Mouse (Mus musculus): ENCODE measurements around the gene Defb25. TPM values are rescaled to one million over a fixed set of nuclear protein-coding genes. Genes with fewer than 3 reads are reported as not detected.
"Not testable (repeated sequence)": the region's sequence is repeated elsewhere in the genome, so short reads cannot be mapped to it uniquely, and the experiment has no call there.

The Defb25 gene
- not detected in 2 replicates for polyA plus RNA-seq (2014; fragmentation: Nextera tagmentation; extraction: Ambion mirVana)

GRCm38 (mm10) chr2:152622953-152623352 lies at the start of gene Defb25:
TSS of gene Defb25 (minus strand) at chr2:152623053.
- DNase-seq (ENCODE audit: low spot score) (no peak), ATAC-seq (ENCODE audit: insufficient read depth, low FRiP score, low TSS enrichment) (no peak)
- no peaks in the 10 kb centered on the region for H3K36me3 ChIP-seq (ENCODE audit: control insufficient read depth, insufficient read depth, low read length)
- H3K9me3 ChIP-seq (ENCODE audit: control insufficient read depth, low read length) = no peaks in the 10 kb centered on the region
- no peak within 1 kb of the TSS for H3K27ac ChIP-seq (ENCODE audit: low read depth, low read length)
- H3K4me3 ChIP-seq (ENCODE audit: low read depth, low read length) = no peak within 1 kb of the TSS
- H3K27me3 ChIP-seq (ENCODE audit: control insufficient read depth, insufficient read depth, low read length) = peaks cover 24% of the 10 kb centered on the region
- WGBS = 84% methylated on average over 7 of the region's 7 CpGs
- no peak within 1 kb of the TSS for H3K4me2 ChIP-seq (ENCODE audit: low read depth)
- H3K4me1 ChIP-seq (ENCODE audit: control insufficient read depth, insufficient read depth, low read length) = peaks cover 5% of the 10 kb centered on the region; the same call in 1 of the 2 replicates
- no peak within 1 kb of the TSS for H3K9ac ChIP-seq (ENCODE audit: low read length)

- Histone ChIP-seq H3K4me2 (ENCODE audit: low read depth) (peak overlapping the region; percentile 0; the same call in 1 of the 2 replicates), H3K4me1 (ENCODE audit: control insufficient read depth, insufficient read depth, low read length) (peaks cover 12% of the 10 kb centered on the region; the same call in 1 of the 2 replicates), H3K36me3 (ENCODE audit: control insufficient read depth, insufficient read depth, low read length) (no peaks in the 10 kb centered on the region), H3K9ac (ENCODE audit: low read length) (no peak overlapping the region), H3K27ac (ENCODE audit: low read depth, low read length) (no peak overlapping the region), H3K9me3 (ENCODE audit: control insufficient read depth, low read length) (no peaks in the 10 kb centered on the region), H3K4me3 (ENCODE audit: low read depth, low read length) (no peak overlapping the region), H3K27me3 (ENCODE audit: control insufficient read depth, insufficient read depth, low read length) (no peaks in the 10 kb centered on the region)
- ATAC-seq (ENCODE audit: insufficient read depth, low FRiP score, low TSS enrichment) (no peak), DNase-seq (ENCODE audit: low spot score) (no peak)
- WGBS = 84% methylated on average over 12 of the region's 12 CpGs
These were observed 49.3 kb upstream of the Defb25 start for GRCm38 (mm10) chr2:152672166-152672565.

DNA sequence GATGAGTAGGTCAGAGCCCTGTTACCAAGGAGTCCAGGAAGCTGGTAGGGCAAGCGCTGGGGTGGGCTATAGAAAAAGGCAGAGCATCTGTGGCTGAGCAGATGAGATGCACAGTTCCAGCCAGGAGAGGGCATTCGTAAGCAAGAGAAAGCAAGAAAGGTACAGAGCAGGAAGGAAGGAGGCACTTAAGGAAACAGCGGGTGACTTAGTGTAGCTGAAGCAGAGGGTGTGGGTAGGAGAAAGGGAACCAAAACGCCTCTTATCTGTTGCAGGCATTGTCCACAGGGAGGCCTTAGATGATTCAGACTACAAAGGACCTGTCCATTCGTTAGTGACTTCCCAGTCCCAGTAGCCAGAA lies 48.8 kb upstream of the Defb25 start:
- H3K4me2 ChIP-seq (ENCODE audit: low read depth) = peak overlapping the region; percentile 78
- H3K36me3 ChIP-seq (ENCODE audit: control insufficient read depth, insufficient read depth, low read length) = no peaks in the 10 kb centered on the region
- 53% methylated on average over 5 of the region's 5 CpGs for WGBS
- H3K4me3 ChIP-seq (ENCODE audit: low read depth, low read length) = peak overlapping the region; percentile 98
- DNase-seq (ENCODE audit: low spot score) = no peak
- no peaks in the 10 kb centered on the region for H3K9me3 ChIP-seq (ENCODE audit: control insufficient read depth, low read length)
- H3K27me3 ChIP-seq (ENCODE audit: control insufficient read depth, insufficient read depth, low read length) = no peaks in the 10 kb centered on the region
- H3K27ac ChIP-seq (ENCODE audit: low read depth, low read length) = no peak overlapping the region
- no peak for ATAC-seq (ENCODE audit: insufficient read depth, low FRiP score, low TSS enrichment)
- H3K9ac ChIP-seq (ENCODE audit: low read length) = no peak overlapping the region
- peaks cover 12% of the 10 kb centered on the region; the same call in 1 of the 2 replicates for H3K4me1 ChIP-seq (ENCODE audit: control insufficient read depth, insufficient read depth, low read length)

- Histone ChIP-seq H3K4me1 (ENCODE audit: control insufficient read depth, insufficient read depth, low read length) (peaks cover 12% of the 10 kb centered on the region; the same call in 1 of the 2 replicates), H3K36me3 (ENCODE audit: control insufficient read depth, insufficient read depth, low read length) (no peaks in the 10 kb centered on the region), H3K9ac (ENCODE audit: low read length) (peak overlapping the region; percentile 98), H3K27me3 (ENCODE audit: control insufficient read depth, insufficient read depth, low read length) (no peaks in the 10 kb centered on the region), H3K9me3 (ENCODE audit: control insufficient read depth, low read length) (no peaks in the 10 kb centered on the region), H3K4me3 (ENCODE audit: low read depth, low read length) (peak overlapping the region; percentile 98), H3K27ac (ENCODE audit: low read depth, low read length) (0 out of 2 replicates have a peak overlapping the region, but pooled peaks have one; percentile 94), H3K4me2 (ENCODE audit: low read depth) (peak overlapping the region; percentile 78)
- DNase-seq (ENCODE audit: low spot score) (no peak), ATAC-seq (ENCODE audit: insufficient read depth, low FRiP score, low TSS enrichment) (no peak)
- WGBS = 72% methylated on average over 9 of the region's 9 CpGs
These were observed 48.3 kb upstream of the Defb25 start for GRCm38 (mm10) chr2:152670983-152671641.

- ATAC-seq (ENCODE audit: insufficient read depth, low FRiP score, low TSS enrichment) (peak; percentile 71), DNase-seq (ENCODE audit: low spot score) (peak; percentile 77)
- Histone ChIP-seq H3K4me3 (ENCODE audit: low read depth, low read length) (peak overlapping the region; percentile 98), H3K27me3 (ENCODE audit: control insufficient read depth, insufficient read depth, low read length) (no peaks in the 10 kb centered on the region), H3K9ac (ENCODE audit: low read length) (peak overlapping the region; percentile 98), H3K9me3 (ENCODE audit: control insufficient read depth, low read length) (no peaks in the 10 kb centered on the region), H3K4me2 (ENCODE audit: low read depth) (peak overlapping the region; percentile 78), H3K36me3 (ENCODE audit: control insufficient read depth, insufficient read depth, low read length) (no peaks in the 10 kb centered on the region), H3K4me1 (ENCODE audit: control insufficient read depth, insufficient read depth, low read length) (peaks cover 12% of the 10 kb centered on the region; the same call in 1 of the 2 replicates), H3K27ac (ENCODE audit: low read depth, low read length) (peak overlapping the region; percentile 94)
- under 1% methylated on average over 46 of the region's 46 CpGs for WGBS
These were observed 47.0 kb upstream of the Defb25 start for GRCm38 (mm10) chr2:152669639-152670484.

DNA sequence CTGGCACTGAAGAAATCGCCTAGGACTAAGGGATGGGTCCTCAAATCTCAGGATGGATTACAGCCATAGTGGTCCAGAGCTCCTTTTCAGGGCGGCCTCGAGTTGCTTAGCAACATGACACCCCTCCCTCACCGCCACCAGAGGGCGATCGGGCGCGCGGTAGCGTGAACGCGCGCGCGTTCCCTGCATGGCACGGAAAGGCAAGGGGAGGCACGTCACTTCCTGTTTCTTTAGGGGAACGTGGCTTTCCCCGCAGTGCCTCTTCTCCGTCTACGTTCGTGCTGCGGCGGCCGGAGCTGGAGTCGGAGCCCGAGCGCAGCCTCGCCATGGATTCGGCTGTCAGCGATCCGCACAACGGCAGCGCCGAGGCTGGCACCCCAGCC lies 46.4 kb upstream of the Defb25 start, which contains the start of gene H13:
Gene H13, plus strand, starts transcription at position 206 of the 383 bp plus-strand sequence.
- no peaks in the 10 kb centered on the region for H3K9me3 ChIP-seq (ENCODE audit: control insufficient read depth, low read length)
- no peaks in the 10 kb centered on the region for H3K27me3 ChIP-seq (ENCODE audit: control insufficient read depth, insufficient read depth, low read length)
- peak within 1 kb of the TSS; percentile 78 for H3K4me2 ChIP-seq (ENCODE audit: low read depth)
- peak within 1 kb of the TSS; percentile 98 for H3K9ac ChIP-seq (ENCODE audit: low read length)
- H3K4me3 ChIP-seq (ENCODE audit: low read depth, low read length) = peak within 1 kb of the TSS; percentile 98
- WGBS = 0% methylated on average over 24 of the region's 35 CpGs
- ATAC-seq (ENCODE audit: insufficient read depth, low FRiP score, low TSS enrichment) (peak; percentile 80), DNase-seq (ENCODE audit: low spot score) (peak; percentile 97)
- no peaks in the 10 kb centered on the region for H3K36me3 ChIP-seq (ENCODE audit: control insufficient read depth, insufficient read depth, low read length)
- peaks cover 12% of the 10 kb centered on the region; the same call in 1 of the 2 replicates for H3K4me1 ChIP-seq (ENCODE audit: control insufficient read depth, insufficient read depth, low read length)
- peak within 1 kb of the TSS; percentile 94 for H3K27ac ChIP-seq (ENCODE audit: low read depth, low read length)

DNA sequence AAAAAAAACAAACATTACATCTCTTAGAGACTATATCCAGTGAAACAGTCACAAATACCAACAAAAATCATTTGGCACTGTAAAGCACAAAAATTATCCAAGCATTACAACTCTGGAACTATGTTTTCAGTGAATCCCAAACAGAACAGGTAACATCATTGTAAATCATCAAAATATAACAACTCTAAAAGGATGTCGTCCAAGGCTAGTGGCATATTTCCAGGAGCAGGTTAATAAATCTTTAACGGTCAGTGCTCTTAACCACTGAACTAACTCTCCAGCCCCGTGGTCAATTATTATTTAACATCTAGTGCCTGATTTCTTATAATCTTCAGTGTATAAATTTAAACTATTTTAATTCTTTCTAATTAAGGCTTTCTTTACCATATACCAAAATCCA lies 43.3 kb upstream of the Defb25 start:
- H3K9me3 ChIP-seq (ENCODE audit: control insufficient read depth, low read length); DNase-seq (ENCODE audit: low spot score): not testable (repeated sequence)
- WGBS = 77% methylated on average over 3 of the region's 3 CpGs

DNA sequence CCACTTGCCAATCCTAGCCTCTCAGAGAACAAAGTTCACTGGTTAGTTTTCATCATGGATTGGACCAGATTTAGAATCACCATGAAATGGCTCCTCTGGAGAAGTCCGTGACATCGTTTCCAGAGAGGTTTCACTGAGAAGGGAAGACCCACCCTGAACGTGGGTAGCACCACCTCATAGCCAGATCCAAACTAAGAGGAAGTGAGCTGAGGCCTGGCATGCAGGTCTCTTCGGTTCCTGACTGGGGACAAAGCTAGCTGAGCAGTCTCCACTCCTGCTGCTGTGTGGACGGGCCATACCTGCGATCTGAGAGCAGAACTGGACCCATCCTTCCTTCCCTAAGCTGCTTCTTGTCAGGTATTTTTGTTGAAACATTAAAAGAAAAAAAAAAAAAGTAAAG lies 38.3 kb upstream of the Defb25 start:
- Histone ChIP-seq H3K4me1 (ENCODE audit: control insufficient read depth, insufficient read depth, low read length) (no peaks in the 10 kb centered on the region), H3K27ac (ENCODE audit: low read depth, low read length) (no peak overlapping the region), H3K27me3 (ENCODE audit: control insufficient read depth, insufficient read depth, low read length) (no peaks in the 10 kb centered on the region), H3K9ac (ENCODE audit: low read length) (no peak overlapping the region), H3K4me2 (ENCODE audit: low read depth) (no peak overlapping the region), H3K4me3 (ENCODE audit: low read depth, low read length) (no peak overlapping the region), H3K9me3 (ENCODE audit: control insufficient read depth, low read length) (no peaks in the 10 kb centered on the region), H3K36me3 (ENCODE audit: control insufficient read depth, insufficient read depth, low read length) (no peaks in the 10 kb centered on the region)
- ATAC-seq (ENCODE audit: insufficient read depth, low FRiP score, low TSS enrichment) (no peak), DNase-seq (ENCODE audit: low spot score) (no peak)
- 79% methylated on average over 6 of the region's 6 CpGs for WGBS

More for the DNA sequence above, 43.3 kb upstream of the Defb25 start:
- H3K9ac ChIP-seq (ENCODE audit: low read length); H3K36me3 ChIP-seq (ENCODE audit: control insufficient read depth, insufficient read depth, low read length); H3K4me1 ChIP-seq (ENCODE audit: control insufficient read depth, insufficient read depth, low read length); ATAC-seq (ENCODE audit: insufficient read depth, low FRiP score, low TSS enrichment); H3K4me3 ChIP-seq (ENCODE audit: low read depth, low read length); H3K4me2 ChIP-seq (ENCODE audit: low read depth); H3K27ac ChIP-seq (ENCODE audit: low read depth, low read length); H3K27me3 ChIP-seq (ENCODE audit: control insufficient read depth, insufficient read depth, low read length): not testable (repeated sequence)
